Mouse (Mus musculus): ENCODE measurements around the gene Scn10a. TPM values are rescaled to one million over a fixed set of nuclear protein-coding genes. Genes with fewer than 3 reads are reported as not detected.

Gene Scn10a
- total and polyA plus RNA-seq, 2 experiments = not detected

DNA sequence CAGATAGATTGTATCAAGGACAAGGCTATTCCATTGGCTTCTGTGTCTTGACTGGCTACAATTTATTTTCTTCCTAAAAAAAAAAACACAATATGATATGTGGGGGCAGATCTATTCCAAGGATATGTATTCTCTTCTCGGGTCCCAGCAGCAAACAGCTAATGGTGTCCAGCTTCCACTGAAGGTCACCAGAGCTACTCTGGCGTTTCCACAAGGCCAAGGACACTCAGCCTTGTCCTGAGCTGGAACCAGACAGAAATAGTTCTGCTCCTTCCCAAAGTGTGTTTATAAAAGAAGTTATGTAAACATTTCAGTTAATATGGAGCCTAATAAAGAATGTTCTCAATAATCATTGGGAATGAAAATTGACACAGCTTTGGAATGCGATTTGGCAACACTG lies 38.2 kb downstream of the Scn10a start:
- Histone ChIP-seq H3K9ac (ENCODE audit: low read depth, low read length) (no peak overlapping the region), H3K36me3 (ENCODE audit: control insufficient read depth, insufficient read depth, low read length) (no peaks in the 10 kb centered on the region), H3K79me2 (ENCODE audit: control insufficient read depth, insufficient read depth, low read length) (no peaks in the 10 kb centered on the region), H3K4me3 (ENCODE audit: insufficient read depth, low read depth, low read length) (no peak overlapping the region), H3K27me3 (ENCODE audit: control insufficient read depth, insufficient read depth, low read length) (no peaks in the 10 kb centered on the region; the same call in 1 of the 2 replicates), H3K27ac (replicated peaks; ENCODE audit: insufficient read depth, low read depth, low read length) (no peak overlapping the region), H3K4me1 (ENCODE audit: control insufficient read depth, insufficient read depth, low read length) (no peaks in the 10 kb centered on the region)
- no peak for TF ChIP-seq CTCF (IDR thresholded peaks at IDR 0.05; ENCODE audit: low read depth, low read length)
- no peak for TF ChIP-seq POLR2A (IDR thresholded peaks at IDR 0.05; ENCODE audit: extremely low read depth, insufficient read depth, low read length)
- WGBS = 53% methylated on average over 3 of the region's 3 CpGs
- DNase-seq (ENCODE audit: extremely low read depth, low read depth, low spot score) = peak; percentile 13

DNA sequence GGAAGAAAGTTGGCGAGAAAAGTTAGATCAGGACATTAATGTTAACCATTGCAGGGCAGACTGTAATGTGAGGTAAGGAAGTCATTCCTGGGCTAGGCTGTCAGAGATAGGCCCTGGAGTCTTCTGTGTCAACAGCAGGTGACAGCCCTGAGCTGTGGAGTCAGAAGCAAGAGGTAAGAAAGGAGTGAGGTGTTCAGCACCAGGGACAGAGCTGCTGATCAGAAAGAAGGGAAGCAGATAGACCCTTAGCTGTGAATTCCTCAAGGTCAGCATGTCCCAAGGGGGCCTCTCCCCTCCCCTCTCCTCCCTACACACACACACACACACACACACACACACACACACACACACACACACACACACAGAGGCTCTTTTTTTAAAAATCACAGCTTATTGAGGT lies 55.0 kb downstream of the Scn10a start:
- Histone ChIP-seq H3K9ac (ENCODE audit: low read depth, low read length) (no peak overlapping the region), H3K27ac (replicated peaks; ENCODE audit: insufficient read depth, low read depth, low read length) (no peak overlapping the region), H3K79me2 (ENCODE audit: control insufficient read depth, insufficient read depth, low read length) (no peaks in the 10 kb centered on the region), H3K4me3 (ENCODE audit: insufficient read depth, low read depth, low read length) (no peak overlapping the region), H3K27me3 (ENCODE audit: control insufficient read depth, insufficient read depth, low read length) (no peaks in the 10 kb centered on the region), H3K4me1 (ENCODE audit: control insufficient read depth, insufficient read depth, low read length) (no peaks in the 10 kb centered on the region), H3K36me3 (ENCODE audit: control insufficient read depth, insufficient read depth, low read length) (no peaks in the 10 kb centered on the region)
- no peak for DNase-seq (ENCODE audit: extremely low read depth, low read depth, low spot score)
- 59% methylated on average over 1 of the region's 1 CpGs for WGBS
- TF ChIP-seq POLR2A (IDR thresholded peaks at IDR 0.05; ENCODE audit: extremely low read depth, insufficient read depth, low read length) = no peak
- no peak for TF ChIP-seq CTCF (IDR thresholded peaks at IDR 0.05; ENCODE audit: low read depth, low read length)

DNA sequence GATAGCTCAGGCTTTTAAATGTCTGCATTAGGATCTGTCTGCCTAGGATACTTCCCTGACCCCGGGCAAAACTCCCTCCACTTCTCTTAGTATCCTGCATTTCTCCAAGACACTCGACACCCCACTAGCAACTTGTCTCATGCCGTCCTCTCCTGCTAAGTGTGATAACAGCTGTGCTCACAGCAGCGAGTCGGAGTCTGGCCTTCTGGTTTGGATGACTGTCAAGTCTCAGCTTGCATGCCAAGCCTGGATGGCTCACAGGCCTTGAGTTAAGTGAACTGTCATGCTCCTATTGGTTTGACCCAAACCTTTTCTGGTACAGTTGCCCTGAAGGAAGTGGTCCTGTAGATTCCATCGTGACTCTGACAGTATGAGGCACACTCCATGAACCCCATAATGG lies 63.0 kb downstream of the Scn10a start:
- no peaks in the 10 kb centered on the region for H3K27me3 ChIP-seq (ENCODE audit: control insufficient read depth, insufficient read depth, low read length)
- no peak overlapping the region for H3K9ac ChIP-seq (ENCODE audit: low read depth, low read length)
- TF ChIP-seq CTCF (IDR thresholded peaks at IDR 0.05; ENCODE audit: low read depth, low read length) (no peak), POLR2A (IDR thresholded peaks at IDR 0.05; ENCODE audit: extremely low read depth, insufficient read depth, low read length) (no peak)
- no peak overlapping the region for H3K27ac ChIP-seq (replicated peaks; ENCODE audit: insufficient read depth, low read depth, low read length)
- no peaks in the 10 kb centered on the region for H3K79me2 ChIP-seq (ENCODE audit: control insufficient read depth, insufficient read depth, low read length)
- no peak overlapping the region for H3K4me3 ChIP-seq (ENCODE audit: insufficient read depth, low read depth, low read length)
- H3K36me3 ChIP-seq (ENCODE audit: control insufficient read depth, insufficient read depth, low read length) = no peaks in the 10 kb centered on the region
- 62% methylated on average over 6 of the region's 6 CpGs for WGBS
- DNase-seq (ENCODE audit: extremely low read depth, low read depth, low spot score) = no peak
- H3K4me1 ChIP-seq (ENCODE audit: control insufficient read depth, insufficient read depth, low read length) = no peaks in the 10 kb centered on the region

DNA sequence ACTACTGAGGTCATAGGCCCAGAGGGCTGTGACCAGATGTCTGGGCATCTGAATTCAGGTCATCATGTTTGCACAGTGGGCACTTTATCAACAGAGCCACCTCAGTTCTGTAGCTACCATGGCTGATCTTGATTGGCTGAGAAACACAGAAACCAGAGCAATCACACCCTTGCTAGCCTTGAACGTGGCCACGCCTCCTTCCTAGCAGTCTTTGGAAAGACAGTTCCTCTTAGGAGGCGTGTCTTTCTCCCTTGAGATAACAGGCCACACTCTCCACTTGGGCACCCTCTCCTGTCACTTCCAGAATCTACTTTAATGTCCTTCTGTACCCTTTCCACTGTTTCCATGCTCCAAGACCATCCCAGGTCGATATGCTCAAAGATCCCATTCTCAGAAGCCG lies 65.4 kb downstream of the Scn10a start:
- Histone ChIP-seq H3K79me2 (ENCODE audit: control insufficient read depth, insufficient read depth, low read length) (no peaks in the 10 kb centered on the region), H3K9ac (ENCODE audit: low read depth, low read length) (no peak overlapping the region), H3K4me3 (ENCODE audit: insufficient read depth, low read depth, low read length) (no peak overlapping the region), H3K27ac (replicated peaks; ENCODE audit: insufficient read depth, low read depth, low read length) (no peak overlapping the region), H3K36me3 (ENCODE audit: control insufficient read depth, insufficient read depth, low read length) (no peaks in the 10 kb centered on the region), H3K4me1 (ENCODE audit: control insufficient read depth, insufficient read depth, low read length) (no peaks in the 10 kb centered on the region), H3K27me3 (ENCODE audit: control insufficient read depth, insufficient read depth, low read length) (no peaks in the 10 kb centered on the region)
- no peak for DNase-seq (ENCODE audit: extremely low read depth, low read depth, low spot score)
- TF ChIP-seq POLR2A (IDR thresholded peaks at IDR 0.05; ENCODE audit: extremely low read depth, insufficient read depth, low read length) (no peak), CTCF (IDR thresholded peaks at IDR 0.05; ENCODE audit: low read depth, low read length) (no peak)
- whole genome bisulfite sequencing = 57% methylated on average over 5 of the region's 5 CpGs

DNA sequence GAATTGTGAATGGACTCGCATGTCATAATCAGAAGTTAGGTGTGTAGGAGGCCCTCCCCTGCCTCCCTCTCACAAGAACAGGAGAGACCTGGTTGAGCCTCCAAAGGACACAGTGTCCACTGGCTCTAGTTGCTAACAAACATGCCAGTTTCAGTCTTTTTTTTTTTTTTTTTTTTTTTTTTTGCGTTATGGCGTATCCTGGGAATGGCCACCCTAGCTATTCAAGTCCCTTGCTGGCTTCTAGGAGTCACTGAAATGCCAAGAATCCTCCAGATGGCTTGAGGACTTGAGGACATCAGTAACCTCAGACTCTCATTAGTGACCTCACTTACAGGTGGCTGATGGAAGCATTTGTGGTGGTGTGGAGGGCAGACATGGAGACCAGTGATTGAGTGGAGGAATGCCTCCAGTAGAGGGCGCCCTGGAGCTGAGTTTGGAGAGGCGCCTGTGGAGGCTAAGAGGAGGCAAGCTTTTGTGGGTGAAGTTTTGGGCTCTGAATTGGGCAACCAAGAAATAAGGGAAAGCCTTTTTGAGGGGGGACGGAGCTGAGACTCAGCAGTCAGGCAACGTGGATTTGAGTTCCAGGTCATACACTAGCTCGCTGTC lies 72.1 kb downstream of the Scn10a start:
- TF ChIP-seq POLR2A (IDR thresholded peaks at IDR 0.05; ENCODE audit: extremely low read depth, insufficient read depth, low read length) (no peak), CTCF (IDR thresholded peaks at IDR 0.05; ENCODE audit: low read depth, low read length) (peak; percentile 73)
- WGBS = 57% methylated on average over 8 of the region's 8 CpGs
- Histone ChIP-seq H3K36me3 (ENCODE audit: control insufficient read depth, insufficient read depth, low read length) (no peaks in the 10 kb centered on the region), H3K27ac (replicated peaks; ENCODE audit: insufficient read depth, low read depth, low read length) (no peak overlapping the region), H3K27me3 (ENCODE audit: control insufficient read depth, insufficient read depth, low read length) (no peaks in the 10 kb centered on the region), H3K79me2 (ENCODE audit: control insufficient read depth, insufficient read depth, low read length) (no peaks in the 10 kb centered on the region), H3K4me1 (ENCODE audit: control insufficient read depth, insufficient read depth, low read length) (no peaks in the 10 kb centered on the region), H3K9ac (ENCODE audit: low read depth, low read length) (no peak overlapping the region), H3K4me3 (ENCODE audit: insufficient read depth, low read depth, low read length) (no peak overlapping the region)
- peak; percentile 5 for DNase-seq (ENCODE audit: extremely low read depth, low read depth, low spot score)

DNA sequence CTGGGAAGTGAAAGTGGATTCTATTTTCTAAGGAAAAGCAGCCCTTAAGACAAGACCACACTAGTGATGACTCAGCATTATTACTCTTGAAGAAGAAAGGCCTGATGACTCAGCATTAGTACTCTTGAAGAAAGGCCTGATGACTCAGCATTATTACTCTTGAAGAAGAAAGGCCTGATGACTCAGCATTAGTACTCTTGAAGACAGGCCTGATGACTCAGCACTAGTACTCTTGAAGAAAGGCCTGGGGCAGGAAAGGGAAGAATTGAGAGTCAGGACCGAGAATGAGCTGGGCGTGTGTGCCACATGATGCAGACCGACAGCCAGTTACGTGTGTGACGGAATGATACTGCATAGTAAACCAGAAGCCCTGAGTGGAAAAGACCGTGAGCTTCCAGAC lies 77.1 kb downstream of the Scn10a start:
- no peak overlapping the region for H3K27ac ChIP-seq (replicated peaks; ENCODE audit: insufficient read depth, low read depth, low read length)
- no peaks in the 10 kb centered on the region for H3K36me3 ChIP-seq (ENCODE audit: control insufficient read depth, insufficient read depth, low read length)
- no peaks in the 10 kb centered on the region for H3K4me1 ChIP-seq (ENCODE audit: control insufficient read depth, insufficient read depth, low read length)
- no peak overlapping the region for H3K4me3 ChIP-seq (ENCODE audit: insufficient read depth, low read depth, low read length)
- no peak for DNase-seq (ENCODE audit: extremely low read depth, low read depth, low spot score)
- 91% methylated on average over 6 of the region's 6 CpGs for WGBS
- H3K79me2 ChIP-seq (ENCODE audit: control insufficient read depth, insufficient read depth, low read length) = no peaks in the 10 kb centered on the region
- H3K9ac ChIP-seq (ENCODE audit: low read depth, low read length) = no peak overlapping the region
- no peak for TF ChIP-seq CTCF (IDR thresholded peaks at IDR 0.05; ENCODE audit: low read depth, low read length)
- no peaks in the 10 kb centered on the region for H3K27me3 ChIP-seq (ENCODE audit: control insufficient read depth, insufficient read depth, low read length)

Data from liver, adult 2 months (tissue).